Mouse (Mus musculus): ENCODE measurements around the gene Col4a2.
A peak's percentile ranks its signal among the peaks of the same experiment; 100 is the strongest.
"Not testable (repeated sequence)": the region's sequence is repeated elsewhere in the genome, so short reads cannot be mapped to it uniquely, and the experiment has no call there.

The Col4a2 gene

GRCm38 (mm10) chr8:11461847-11462246, 149.2 kb downstream of the Col4a2 start:
- no peak for DNase-seq (ENCODE audit: low spot score)

GRCm38 (mm10) chr8:11462641-11463040, 150.0 kb downstream of the Col4a2 start:
- no peak for DNase-seq (ENCODE audit: low spot score)

GRCm38 (mm10) chr8:11463541-11463888, 150.9 kb downstream of the Col4a2 start:
- no peak for DNase-seq (ENCODE audit: low spot score)

- DNase-seq (ENCODE audit: low spot score) = peak; percentile 18
These were observed 151.5 kb downstream of the Col4a2 start for GRCm38 (mm10) chr8:11463889-11464706.

- no peak for DNase-seq (ENCODE audit: low spot score)
These were observed 152.0 kb downstream of the Col4a2 start for GRCm38 (mm10) chr8:11464707-11464964.

GRCm38 (mm10) chr8:11465619-11466018, 153.0 kb downstream of the Col4a2 start:
- no peak for DNase-seq (ENCODE audit: low spot score)

- not testable (repeated sequence) for DNase-seq (ENCODE audit: low spot score)
These were observed 153.9 kb downstream of the Col4a2 start for GRCm38 (mm10) chr8:11466528-11466927.

- DNase-seq (ENCODE audit: low spot score) = no peak
These were observed 156.5 kb downstream of the Col4a2 start for GRCm38 (mm10) chr8:11469095-11469494.

GRCm38 (mm10) chr8:11470694-11471093, 158.1 kb downstream of the Col4a2 start:
- DNase-seq (ENCODE audit: low spot score) = no peak

- DNase-seq (ENCODE audit: low spot score) = no peak
These were observed 158.7 kb downstream of the Col4a2 start for GRCm38 (mm10) chr8:11471309-11471708.

- DNase-seq (ENCODE audit: low spot score) = no peak
These were observed 160.5 kb downstream of the Col4a2 start for GRCm38 (mm10) chr8:11473072-11473471.

- no peak for DNase-seq (ENCODE audit: low spot score)
These were observed 162.8 kb downstream of the Col4a2 start for GRCm38 (mm10) chr8:11475397-11475796.

GRCm38 (mm10) chr8:11475876-11476275, 163.3 kb downstream of the Col4a2 start:
- DNase-seq (ENCODE audit: low spot score) = no peak

GRCm38 (mm10) chr8:11476338-11477177, 164.0 kb downstream of the Col4a2 start:
- DNase-seq (ENCODE audit: low spot score) = no peak

- no peak for DNase-seq (ENCODE audit: low spot score)
These were observed 164.6 kb downstream of the Col4a2 start for GRCm38 (mm10) chr8:11477178-11477553.

GRCm38 (mm10) chr8:11477811-11478761, 165.5 kb downstream of the Col4a2 start, which contains the start of gene Rab20:
Gene Rab20 (minus strand): TSS chr8:11478710.
- no peak for DNase-seq (ENCODE audit: low spot score)

- DNase-seq (ENCODE audit: low spot score) = no peak
These were observed 166.4 kb downstream of the Col4a2 start for GRCm38 (mm10) chr8:11478807-11479527.

- no peak for DNase-seq (ENCODE audit: low spot score)
These were observed 167.0 kb downstream of the Col4a2 start for GRCm38 (mm10) chr8:11479591-11479990.

GRCm38 (mm10) chr8:11481876-11482275, 169.3 kb downstream of the Col4a2 start:
- no peak for DNase-seq (ENCODE audit: low spot score)

GRCm38 (mm10) chr8:11482537-11482936, 169.9 kb downstream of the Col4a2 start:
- no peak for DNase-seq (ENCODE audit: low spot score)

GRCm38 (mm10) chr8:11486142-11486541, 173.5 kb downstream of the Col4a2 start:
- DNase-seq (ENCODE audit: low spot score) = peak; percentile 55

- no peak for DNase-seq (ENCODE audit: low spot score)
These were observed 174.6 kb downstream of the Col4a2 start for GRCm38 (mm10) chr8:11487229-11487628.
